Mouse (Mus musculus) hindlimb bud, embryonic 11.5 days (tissue): ENCODE measurements around the gene Myt1.

ENCODE experiments used
- DNase-seq: peaks from one replicate; pipeline ENCODE4 v3.0.0-alpha.2; 2012; ENCODE audit warnings: low read depth, low spot score; ENCODE audit errors: extremely low spot score

Myt1 gene

DNA sequence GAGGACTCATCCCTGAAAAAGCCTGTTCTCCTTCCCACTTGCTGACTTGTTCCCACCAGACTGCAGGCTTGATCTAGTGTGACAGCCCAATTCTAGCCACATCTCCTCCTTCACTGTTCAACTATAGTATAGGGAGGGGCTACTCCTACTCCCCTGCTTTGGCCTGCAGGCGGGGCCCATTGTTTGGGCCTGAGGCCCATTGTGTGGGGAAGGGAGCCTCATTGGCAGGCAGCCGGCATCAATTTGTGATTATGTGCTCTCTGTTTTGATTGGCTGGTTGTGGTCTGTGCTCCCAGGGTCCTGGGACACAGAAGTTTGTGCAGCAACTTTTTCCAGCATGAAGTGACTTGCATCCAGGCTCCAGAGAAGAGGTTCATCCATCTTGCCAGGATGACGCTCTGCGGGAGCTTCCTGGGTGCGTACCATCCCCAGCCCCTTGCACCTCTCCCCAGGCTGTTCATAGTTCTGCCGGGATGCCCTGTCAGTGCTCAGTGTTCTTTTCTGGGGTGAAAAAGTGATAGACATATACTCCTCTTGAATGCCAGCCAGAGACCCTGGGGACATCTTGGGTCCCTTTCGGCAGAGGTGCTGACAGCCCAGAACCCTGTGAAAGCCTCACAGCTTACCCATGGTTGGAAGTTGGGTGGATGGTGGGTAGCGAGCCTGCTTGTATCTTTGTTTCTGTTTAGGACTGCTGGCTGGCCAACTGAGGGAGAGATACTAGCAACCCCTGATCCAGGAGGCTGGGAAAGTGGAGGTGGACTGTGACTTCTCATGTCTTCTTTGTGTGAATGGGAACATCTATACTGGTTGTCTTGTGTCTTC lies at the start of gene Myt1:
Myt1 (plus strand) TSS at position 327 of the 825 bp plus-strand sequence.
- no peak for DNase-seq

DNA sequence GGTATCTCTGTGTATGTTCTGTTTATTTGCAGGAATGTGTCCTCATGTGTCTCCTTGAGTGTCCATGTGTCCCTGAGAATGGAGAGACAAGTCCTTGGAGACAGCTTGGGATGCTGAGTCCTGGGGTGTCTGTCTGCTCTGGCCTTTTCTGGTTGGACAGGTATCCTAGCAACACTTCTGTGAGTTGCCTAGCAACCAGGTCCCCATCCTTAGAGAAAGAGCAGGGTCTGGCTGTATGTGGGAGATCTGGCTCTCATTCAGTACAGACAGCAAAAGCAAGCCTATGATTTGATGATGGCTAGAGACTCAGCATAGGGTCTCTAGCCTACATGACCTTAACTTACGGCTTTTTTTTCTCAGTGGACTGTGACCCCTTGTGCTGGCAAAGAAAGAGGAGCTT lies 49.4 kb upstream of the Myt1 start:
- DNase-seq: no peak

DNA sequence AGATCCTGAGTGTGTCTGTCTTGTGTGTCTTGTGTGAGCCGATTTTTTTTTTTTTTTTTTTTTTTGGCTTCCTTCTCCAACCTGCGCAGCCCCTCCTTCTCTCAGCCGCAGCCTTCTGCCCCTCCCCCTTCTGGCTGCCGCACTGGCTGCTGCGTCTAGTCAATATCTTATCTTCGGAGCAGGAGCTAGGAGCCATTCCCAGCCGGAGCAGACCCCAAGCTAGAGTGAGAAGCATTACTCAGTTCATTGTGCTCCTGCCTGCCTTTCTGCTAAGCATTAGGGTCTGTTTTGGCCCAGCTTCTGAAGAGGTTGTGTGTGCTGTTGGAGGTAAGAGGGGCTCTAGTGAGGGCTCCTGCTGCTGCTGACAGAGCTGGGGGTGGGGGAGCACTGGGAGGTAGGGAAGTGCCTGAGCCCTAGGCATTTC lies 48.2 kb upstream of the Myt1 start, which contains the start of gene Oprl1:
Oprl1 (plus strand) TSS at position 114 of the 424 bp plus-strand sequence.
- no peak for DNase-seq

DNA sequence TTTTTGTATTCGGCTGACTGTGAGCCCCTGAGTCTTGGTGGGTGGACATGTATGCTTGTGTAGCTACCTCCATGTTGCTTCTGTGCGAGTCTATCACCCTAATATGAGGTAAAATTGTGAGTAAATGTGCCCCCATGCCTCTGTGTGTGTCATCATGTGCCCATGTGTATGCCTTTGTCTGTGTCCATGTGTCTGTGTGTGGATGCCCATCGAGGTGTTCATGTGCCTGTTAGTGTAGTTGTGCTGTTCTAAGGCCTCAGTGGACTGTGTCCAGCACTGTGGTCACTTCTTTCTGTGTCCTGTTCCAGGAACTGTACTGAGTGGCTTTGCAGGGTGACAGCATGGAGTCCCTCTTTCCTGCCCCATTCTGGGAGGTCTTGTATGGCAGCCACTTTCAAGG lies 47.8 kb upstream of the Myt1 start:
- no peak for DNase-seq

DNA sequence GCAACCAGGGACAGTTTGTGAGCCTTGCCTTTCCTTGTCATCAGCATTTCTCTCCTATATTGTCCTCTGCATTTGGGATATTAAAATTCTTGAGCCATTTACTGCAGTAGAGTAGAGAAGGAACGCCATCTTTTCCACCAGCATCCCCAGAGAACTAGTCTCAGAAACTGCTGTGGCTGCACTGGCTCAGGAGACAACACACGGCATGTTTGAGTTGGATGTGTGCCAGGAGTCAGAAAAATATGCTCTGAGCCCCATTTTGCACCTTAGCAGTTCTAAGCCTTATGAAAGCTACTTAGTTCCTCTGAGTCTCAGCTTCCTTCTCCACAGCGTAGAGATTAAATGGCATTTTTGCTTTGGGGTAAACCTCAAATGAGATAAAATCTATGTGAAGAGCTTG lies 46.1 kb upstream of the Myt1 start:
- no peak for DNase-seq

DNA sequence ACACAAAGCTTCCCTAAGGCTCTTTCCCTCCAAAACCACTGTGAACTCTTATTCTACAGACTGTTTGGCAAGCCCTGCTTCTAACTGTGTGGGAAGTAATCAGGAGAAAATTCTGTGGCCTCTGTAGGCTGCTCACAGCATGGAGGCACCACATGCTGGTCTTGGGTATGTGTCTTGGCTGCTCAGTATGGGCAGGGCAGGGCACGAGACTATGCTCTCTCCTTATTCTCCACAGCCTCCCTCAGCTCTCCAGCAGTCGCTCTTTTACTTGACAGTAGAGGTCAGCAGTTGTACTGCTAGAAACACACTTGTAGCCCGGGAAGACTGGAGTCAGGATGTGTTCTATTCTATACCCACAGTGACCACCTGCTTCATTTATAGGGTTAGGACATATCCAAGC lies 43.1 kb upstream of the Myt1 start:
- no peak for DNase-seq

DNA sequence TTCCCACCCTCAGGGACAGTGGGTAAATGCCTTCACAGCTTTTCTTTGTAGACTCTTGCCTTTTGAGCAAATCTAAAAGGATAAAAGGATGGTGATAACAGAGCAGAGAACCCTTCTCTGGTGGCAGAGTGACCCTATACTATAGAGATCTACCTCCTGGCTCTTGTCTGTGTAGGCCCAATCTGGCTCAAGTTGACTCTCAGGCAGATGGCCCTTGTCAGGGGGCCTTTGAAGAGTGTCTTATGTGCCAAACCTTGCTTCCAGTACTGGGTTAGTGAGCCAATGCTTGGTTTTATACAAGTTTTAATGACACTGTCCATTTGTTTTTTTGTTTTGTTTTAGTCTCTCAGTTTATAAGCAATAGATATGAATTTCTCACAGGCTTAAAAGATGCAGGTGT lies 41.9 kb upstream of the Myt1 start:
- no peak for DNase-seq

DNA sequence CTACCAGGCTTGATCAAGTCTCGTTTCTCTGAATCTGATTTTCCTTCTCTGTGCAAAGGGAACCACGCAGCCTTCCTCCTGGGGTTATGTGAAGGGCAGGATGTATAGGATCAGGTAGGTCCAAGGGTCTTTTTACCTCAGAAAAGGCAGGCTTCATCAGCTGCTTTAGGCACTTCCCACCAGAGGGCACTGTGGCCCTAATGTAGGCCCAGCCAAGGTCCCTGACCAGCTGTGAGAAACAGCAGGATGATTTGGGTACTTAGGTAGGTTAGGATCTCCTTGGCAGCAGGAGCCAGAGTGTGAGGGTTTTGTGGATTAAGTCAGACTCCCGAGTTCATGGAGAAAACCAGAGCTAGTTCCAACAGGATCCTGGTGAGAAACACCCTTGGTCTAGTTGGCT lies 40.9 kb upstream of the Myt1 start:
- no peak for DNase-seq

DNA sequence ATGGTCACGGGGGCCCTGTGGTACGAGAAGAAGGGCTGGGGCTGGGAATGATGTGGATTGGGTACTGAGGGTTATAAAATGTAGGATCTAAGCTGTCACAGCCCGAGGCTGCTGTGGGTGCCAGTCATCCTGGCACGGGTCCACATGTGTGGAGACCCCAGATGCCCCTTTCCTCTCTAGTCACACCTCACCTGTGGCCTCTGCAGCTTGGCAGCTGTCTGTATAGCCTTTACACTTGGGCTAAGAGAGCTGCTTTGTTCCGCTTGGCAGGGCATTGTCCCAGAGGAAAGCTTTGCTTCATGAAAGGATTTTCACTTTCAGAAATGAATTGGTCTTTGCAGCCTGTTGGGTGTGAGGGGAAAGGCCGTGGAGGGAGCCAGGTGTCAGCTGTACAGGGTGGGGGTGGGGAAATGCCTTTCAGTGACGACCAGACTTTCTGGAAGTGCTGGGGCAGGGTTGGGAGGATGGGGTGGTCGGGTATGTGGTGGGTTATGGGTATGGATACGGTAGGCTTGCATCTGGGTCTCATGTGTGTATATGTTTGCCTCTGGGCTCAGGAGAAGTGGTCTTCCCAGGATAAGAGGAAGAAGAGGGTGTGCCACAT lies 35.4 kb upstream of the Myt1 start:
- no peak for DNase-seq

DNA sequence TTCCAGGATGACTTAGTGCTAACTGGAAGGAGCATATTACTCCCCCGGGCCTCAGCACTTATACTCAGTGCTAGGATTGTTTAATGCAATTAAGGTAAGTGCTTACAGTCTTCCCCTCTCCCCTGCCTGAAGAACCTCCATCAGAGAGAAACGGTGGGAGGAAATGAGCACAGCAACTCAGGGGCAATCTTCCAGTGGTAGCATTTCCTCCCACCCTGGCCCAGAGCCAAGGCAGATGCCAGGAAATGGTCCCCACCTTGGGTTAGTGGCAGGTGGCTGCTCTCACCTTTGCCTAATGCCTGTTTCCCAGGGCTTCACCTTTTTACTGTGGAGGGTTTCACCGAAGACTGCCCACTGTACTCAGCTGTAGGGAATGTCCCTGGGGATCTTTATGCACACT lies 33.1 kb upstream of the Myt1 start:
- no peak for DNase-seq

DNA sequence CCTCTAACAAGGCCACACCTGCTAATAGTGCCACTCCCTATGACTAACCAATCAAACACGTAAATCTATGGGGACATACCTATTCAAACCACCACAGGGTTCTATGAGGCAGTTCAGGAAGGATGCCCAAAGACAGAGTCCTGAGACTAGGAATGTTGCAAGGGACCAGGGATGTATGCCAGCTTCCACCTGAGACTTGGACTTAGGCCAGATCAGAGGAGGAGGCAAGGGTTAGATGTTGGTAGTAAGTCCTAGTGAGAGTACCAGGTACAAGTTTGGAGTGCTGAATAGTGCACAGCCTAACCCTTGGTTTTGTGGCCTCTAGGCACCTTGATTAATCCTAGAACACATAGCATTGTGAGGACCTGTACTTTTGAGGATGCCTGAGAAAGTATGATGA lies 10.5 kb upstream of the Myt1 start:
- DNase-seq: no peak

DNA sequence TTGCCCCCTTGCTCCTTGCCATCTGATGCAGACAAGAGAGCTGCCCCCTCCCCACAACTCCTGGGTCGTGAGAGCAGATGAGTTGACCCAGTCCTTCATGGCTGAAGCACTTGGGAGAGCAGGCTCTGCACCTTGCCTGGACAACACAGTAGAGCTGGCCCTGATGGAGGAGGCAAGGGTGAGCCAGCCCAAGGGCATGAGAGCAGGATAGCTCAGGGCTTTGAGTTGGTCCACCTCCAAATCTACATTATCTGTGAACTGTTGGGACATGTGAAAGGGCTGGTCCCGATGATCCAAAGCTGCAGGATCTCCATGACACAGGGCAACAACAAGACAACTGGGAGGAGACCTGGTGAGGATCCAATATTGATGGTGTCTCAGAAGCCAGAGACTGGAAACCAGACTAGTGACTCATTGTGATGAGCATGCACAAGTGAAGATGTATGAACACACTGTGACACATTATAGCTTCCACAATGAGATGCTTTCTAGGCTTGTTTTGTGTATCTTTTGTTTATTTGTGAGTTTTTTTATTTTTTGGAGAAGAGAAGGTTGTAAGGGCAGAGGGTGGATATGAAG lies 4.9 kb upstream of the Myt1 start:
- DNase-seq: no peak

DNA sequence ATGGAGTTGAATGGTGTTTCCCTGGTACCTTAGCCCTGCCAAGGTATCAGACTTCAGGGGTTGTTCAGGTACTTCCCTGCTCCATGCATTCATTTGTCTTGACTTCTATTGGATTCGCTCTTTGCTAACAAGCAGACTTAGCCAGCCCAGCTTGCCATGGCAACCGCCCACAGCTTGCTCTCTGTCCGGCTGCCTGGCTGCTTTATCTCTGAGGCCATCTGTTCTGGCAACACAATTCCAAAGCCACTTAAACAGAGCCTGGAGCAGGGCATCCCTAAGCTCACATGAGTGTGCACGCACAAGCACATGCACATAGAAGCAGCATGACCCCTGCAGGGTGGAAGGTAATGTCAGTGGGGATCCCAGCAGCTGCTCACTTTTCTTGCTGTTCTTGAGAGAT lies 4.1 kb upstream of the Myt1 start:
- DNase-seq: no peak

DNA sequence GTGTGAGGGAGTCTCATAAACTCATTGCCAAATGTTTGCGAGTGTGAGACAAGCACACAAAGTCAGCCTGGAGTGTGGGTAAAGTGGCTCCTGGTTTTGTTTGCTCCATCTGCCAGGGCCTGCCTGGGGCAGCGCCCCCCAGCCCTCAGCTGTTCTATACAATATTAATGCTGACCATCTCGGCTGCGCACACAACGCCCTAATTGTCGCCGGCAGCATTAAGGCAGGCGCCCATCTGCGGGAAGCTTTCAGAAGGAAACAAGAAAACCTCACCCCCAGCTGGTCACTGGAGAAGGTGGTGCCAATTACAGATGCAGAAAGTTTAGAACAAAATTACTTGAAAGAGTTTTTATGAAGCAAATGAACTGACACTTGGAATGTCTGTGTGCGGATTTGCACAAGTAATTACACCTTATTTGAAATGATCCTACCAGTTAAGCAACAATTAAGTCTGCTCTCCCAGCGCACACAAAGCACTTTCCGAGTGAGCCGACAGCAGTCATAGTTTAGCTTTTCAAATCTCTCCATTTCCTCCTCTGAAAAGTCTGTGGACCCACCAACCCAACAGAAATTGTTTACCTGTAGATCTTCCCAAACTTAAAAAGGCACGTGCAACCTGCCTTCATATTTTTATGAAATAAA lies 875 bp downstream of the Myt1 start:
- DNase-seq: no peak

DNA sequence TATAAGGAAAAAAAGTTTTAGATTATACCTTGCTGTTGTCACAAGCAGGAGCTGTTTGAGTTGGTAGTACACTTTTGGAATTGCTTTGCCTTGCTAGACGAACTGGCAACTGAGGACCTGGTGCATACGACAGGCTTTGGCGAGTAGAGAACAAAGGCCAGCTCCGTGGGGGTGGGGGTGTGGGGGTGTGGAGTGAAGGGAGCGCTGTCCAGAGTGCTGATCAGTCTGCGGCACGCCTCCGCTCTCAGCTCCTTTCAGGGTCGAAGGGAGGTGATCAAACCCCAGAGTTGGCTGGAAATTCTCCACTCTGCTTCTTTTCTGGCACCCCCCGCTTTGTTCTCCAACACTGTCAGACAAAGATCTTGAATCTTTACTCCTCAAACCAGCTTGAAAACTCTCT lies 1.5 kb downstream of the Myt1 start:
- DNase-seq: peak; percentile 20

DNA sequence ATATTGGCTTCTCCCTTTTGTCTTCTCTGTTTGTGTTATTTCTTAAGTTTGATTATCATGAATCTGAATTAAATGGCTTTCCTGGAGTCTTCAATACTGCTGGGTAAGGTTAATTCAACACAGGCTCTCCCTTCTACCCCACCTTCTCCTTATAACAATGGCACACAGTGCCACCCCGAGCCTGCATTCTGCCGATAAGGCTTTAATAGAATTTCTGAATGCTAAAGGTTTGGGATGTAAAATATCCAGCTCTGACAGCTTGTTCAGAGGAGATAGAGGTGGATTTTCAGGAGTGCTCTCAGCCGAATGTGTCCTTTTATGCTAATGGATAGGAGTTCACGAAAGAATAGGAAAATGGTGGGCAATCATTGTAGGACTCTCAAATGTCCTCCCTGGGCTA lies 2.1 kb downstream of the Myt1 start:
- no peak for DNase-seq

DNA sequence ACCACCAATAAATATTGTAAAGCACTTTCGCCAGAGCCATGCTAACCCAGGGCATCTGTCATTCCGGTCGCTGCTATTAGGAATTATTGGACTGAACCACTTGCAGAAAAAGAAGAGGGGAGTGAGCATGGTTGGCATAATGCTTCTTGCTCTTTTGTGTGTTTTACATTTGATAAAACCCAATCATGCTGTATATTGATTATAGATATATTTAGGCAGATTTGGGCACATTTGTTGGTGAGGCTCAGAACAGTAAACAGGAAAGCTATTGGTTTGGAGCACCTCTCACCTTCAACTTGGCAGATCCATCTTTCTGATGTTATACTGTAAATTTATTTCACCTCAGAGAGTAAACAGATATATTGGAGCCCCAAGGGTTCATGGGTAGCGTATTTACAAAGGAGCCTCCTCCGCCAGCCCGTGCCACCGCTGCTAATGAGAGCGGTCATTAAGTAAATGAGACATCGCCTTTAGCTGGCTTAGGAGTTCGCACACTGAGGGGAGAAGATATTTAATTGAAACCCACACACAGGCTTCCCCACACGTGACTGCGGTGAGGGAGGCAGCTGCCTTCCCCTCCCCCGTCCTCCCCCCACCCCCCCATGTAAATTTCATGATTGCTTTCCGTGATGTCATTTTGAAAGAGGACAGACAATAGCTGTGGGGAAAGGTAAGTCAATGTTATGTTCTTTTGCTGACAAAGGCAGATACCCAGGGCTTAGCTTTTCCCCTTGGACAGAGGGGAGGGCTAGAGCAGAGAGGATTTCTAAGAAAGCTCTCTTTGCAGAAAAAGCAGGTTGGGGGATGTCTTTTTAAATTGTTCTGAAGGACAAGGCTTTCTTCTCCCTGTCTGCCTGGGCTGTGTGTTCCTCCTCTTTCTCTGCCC lies 3.8 kb downstream of the Myt1 start:
- DNase-seq: no peak

DNA sequence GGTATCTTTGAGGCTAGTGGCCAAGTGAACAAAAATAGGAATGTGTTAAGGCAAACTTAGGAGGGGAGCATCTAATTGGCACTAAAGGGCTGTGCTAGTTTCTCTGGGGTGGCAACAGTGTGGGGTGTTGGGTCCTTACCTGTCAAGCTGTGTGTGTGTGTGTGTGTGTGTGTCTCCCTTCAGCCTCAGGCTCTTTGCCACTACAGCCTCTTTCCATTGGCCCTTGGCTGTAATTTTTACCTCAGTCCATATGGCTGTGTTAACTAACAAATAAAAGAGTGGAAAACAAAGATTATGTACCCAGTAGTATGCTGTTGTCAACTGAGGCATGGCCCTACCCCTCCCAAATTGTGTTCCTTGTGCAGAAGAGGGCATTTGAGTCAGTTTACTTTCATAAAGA lies 5.3 kb downstream of the Myt1 start:
- DNase-seq: no peak

DNA sequence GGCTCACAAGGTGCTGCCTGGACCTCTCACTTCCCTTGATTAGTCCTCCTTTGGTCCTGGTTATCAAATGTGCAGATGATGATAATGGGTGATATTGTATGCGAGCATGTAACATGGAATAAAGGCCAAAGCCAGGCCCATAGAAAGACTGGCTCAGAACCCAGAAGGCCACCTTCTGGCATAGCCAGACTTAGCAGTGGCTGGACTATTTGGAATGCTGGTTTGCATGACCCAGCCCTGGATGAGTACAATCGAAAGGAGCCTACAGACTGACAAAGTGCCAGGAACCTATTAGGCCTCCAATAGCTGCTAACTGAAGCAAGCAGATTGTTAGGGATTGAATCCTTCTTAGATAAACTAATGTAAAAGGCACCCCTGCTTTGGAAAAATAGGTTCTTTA lies 6.3 kb downstream of the Myt1 start:
- no peak for DNase-seq

DNA sequence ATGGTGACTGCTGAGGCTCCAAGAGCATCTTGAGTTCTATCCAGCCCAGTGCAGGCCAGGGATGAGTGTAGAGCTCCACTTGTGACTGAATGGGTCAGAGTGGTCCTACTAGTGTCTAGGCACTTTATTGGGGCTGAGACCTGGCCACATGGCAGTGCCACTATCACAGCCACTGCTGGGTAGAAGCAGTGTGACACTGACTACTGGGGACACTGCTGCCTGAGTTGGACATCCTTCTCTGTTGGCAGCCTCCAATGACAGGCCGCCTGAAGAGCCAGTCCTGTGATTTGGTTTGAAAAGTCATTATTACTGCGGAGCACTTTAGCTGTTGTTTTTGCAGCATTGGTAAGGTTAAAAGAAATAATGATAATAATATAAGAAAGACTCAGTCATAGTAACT lies 10.1 kb downstream of the Myt1 start:
- DNase-seq: no peak

DNA sequence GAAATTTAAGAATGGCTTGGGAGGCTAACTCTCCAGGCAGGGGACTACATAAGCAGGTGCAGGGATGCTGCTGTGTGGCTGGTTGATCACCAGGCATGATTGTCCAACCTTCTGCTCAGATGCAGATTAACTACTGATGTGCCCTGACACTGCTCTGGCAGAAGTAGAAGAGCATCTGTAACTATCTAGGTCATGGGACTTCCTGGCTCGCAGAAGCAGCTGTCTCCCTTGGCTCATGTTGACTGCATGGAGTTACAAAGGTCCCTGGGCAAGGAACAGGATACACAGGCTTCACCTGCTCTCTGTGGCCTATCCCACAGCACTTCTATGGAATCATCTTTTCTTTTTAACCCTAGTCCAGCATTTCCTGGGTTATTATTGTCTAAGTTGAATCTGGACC lies 12.7 kb downstream of the Myt1 start:
- DNase-seq: no peak
